Mouse (Mus musculus) kidney, adult 2 months (tissue): ENCODE measurements around the gene Chchd6.

Experiments
- CTCF ChIP-seq: fragments of 200-500 bp; conservative IDR thresholded peaks from 2 replicates; pipeline ENCODE4 v1.5.1; 2011; ENCODE audit warnings: low read depth, mild to moderate bottlenecking, control low read depth, low read length, moderate library complexity, mixed read lengths; ENCODE audit not compliant: insufficient read depth, insufficient read length
- POLR2A ChIP-seq: fragments of 200-500 bp; IDR thresholded peaks from one replicate; pipeline ENCODE4 v1.6.1; 2011; ENCODE audit warnings: low read depth, low read length, control low read depth

- TF ChIP-seq POLR2A (no peak), CTCF (no peak)
These were observed 187.2 kb downstream of the Chchd6 start for GRCm38 (mm10) chr6:89408259-89408658.
